Mouse (Mus musculus) layer of hippocampus, postnatal 14 days (tissue): ENCODE data around the gene Rabep2. TPM values are rescaled to one million over a fixed set of nuclear protein-coding genes. Genes with fewer than 3 reads are reported as not detected.
"Not testable (repeated sequence)": the region's sequence is repeated elsewhere in the genome, so short reads cannot be mapped to it uniquely, and the experiment has no call there.

Source experiments
- DNase-seq, 2 experiments: peaks; one replicate each; pipeline ENCODE4 v3.0.0; 2021 to 2022; ENCODE audit warnings: low spot score in 2 of 2, mixed read lengths in 1 of 2
- total RNA-seq, 2 experiments: library from RNA; stranded (reverse); gene quantifications; 2 replicates each; pipeline ENCODE4 v1.2.3; 2021

Gene Rabep2
- total RNA-seq, 2 experiments from 2014 or later: 8.9 to 11.5 TPM

GRCm38 (mm10) chr7:126487617-126488385 is 59.2 kb downstream of the Rabep2 start:
- not testable (repeated sequence) for DNase-seq

- no peak for DNase-seq
Measured at GRCm38 (mm10) chr7:126491005-126491404, 62.4 kb downstream of the Rabep2 start.

- no peak for DNase-seq
Measured at GRCm38 (mm10) chr7:126491973-126492372, 63.4 kb downstream of the Rabep2 start.

- no peak for DNase-seq
Measured at GRCm38 (mm10) chr7:126494120-126494519, 65.6 kb downstream of the Rabep2 start.

- DNase-seq: no peak
Measured at GRCm38 (mm10) chr7:126496475-126496874, 67.9 kb downstream of the Rabep2 start.

- DNase-seq: no peak
Measured at GRCm38 (mm10) chr7:126497966-126498365, 69.4 kb downstream of the Rabep2 start.

Other genes starting within 250 kb of the Rabep2 start
- 100 to 1,000 TPM in 1 of 2 experiments, 10 to 100 TPM in 1; 94.8 to 102 TPM for gene Xpo6, start 228.3 kb upstream of the Rabep2 start, total RNA-seq
- 100 to 1,000 TPM; 137 to 140 TPM for gene Sbk1, start 156.1 kb upstream of the Rabep2 start, total RNA-seq
- 1 to 10 TPM in 1 of 2 experiments, under 1 TPM in 1; 0.81 to 1.1 TPM for gene Lat, start 59.2 kb upstream of the Rabep2 start, total RNA-seq
- 10 to 100 TPM; 79.5 to 82.3 TPM for gene Spns1, start 51.3 kb upstream of the Rabep2 start, total RNA-seq
- 1 to 10 TPM; 8.0 to 8.1 TPM for gene Nfatc2ip, start 32.0 kb upstream of the Rabep2 start, total RNA-seq
- not detected for gene Cd19, start 13.9 kb upstream of the Rabep2 start, total RNA-seq
- 1 to 10 TPM in 1 of 2 experiments, under 1 TPM in 1; 0.85 to 2.2 TPM for gene Atp2a1, start 34.3 kb downstream of the Rabep2 start, total RNA-seq
- 10 to 100 TPM; 65.7 to 68.1 TPM for gene Sh2b1, start 46.7 kb downstream of the Rabep2 start, total RNA-seq
- 10 to 100 TPM; 79.7 to 88.9 TPM for gene Tufm, start 58.6 kb downstream of the Rabep2 start, total RNA-seq
- gene Atxn2l, start 74.7 kb downstream of the Rabep2 start, total RNA-seq: 100 to 1,000 TPM; 122 to 124 TPM
- gene Eif3c, start 137.7 kb downstream of the Rabep2 start, total RNA-seq: 100 to 1,000 TPM; 182 to 189 TPM
- 1 to 10 TPM in 1 of 2 experiments, under 1 TPM in 1; 0.39 to 1.1 TPM for gene Apobr, start 156.2 kb downstream of the Rabep2 start, total RNA-seq
- 10 to 100 TPM; 24.3 to 28.3 TPM for gene Cln3, start 157.1 kb downstream of the Rabep2 start, total RNA-seq
- not detected for gene Il27, start 166.2 kb downstream of the Rabep2 start, total RNA-seq
- gene Nupr1, start 202.1 kb downstream of the Rabep2 start, total RNA-seq: 1 to 10 TPM; 4.2 to 4.4 TPM
- 10 to 100 TPM; 31.2 to 32.9 TPM for gene Sgf29, start 220.6 kb downstream of the Rabep2 start, total RNA-seq
- gene Sult1a1, start 247.7 kb downstream of the Rabep2 start, total RNA-seq: 10 to 100 TPM; 10.7 to 16.5 TPM